9 mouse cellular contexts compared by ENCODE assay signal in genomic region chrX:48278103-48278502, GRCm38 (mm10). TPM values are rescaled to one million over a fixed set of nuclear protein-coding genes. Genes with fewer than 3 reads are reported as not detected.
A peak's percentile ranks its signal among the peaks of the same experiment; 100 is the strongest.
DNase-seq lines count a peak whose midpoint lies in the region; ATAC-seq and TF ChIP-seq lines count a peak whose summit lies in the region.
"Had no signal": no experiment of that assay in that cellular context is flagged by ENCODE, and none has a peak within 500 bp of the region (broad histone marks: within the 10 kb centered on the region; RNA-seq: fewer than 3 reads in every experiment).

No protein-coding gene starts in this region.

- DNase-seq in B cell, adult 2 months, result peak; percentile 73 to 76
- DNase-seq in MEL (ENCODE audit: low read depth, low spot score), result peak; percentile 34
- peak; percentile 10 for DNase-seq in embryonic facial prominence, embryonic 10.5 days (ENCODE audit: low spot score)
- DNase-seq in left cerebral cortex, postnatal 4 days, result peak; percentile 17
- DNase-seq in spleen, adult 2 months (ENCODE audit: low read depth in 1 of 2, low spot score in 2 of 2), result peak; percentile 19 to 21
- DNase-seq in urinary bladder, postnatal 10 days (ENCODE audit: low spot score), result no peak

- ATAC-seq in intestine, postnatal 0 days, result no peak
- no peak for ATAC-seq in intestine, embryonic 15.5 days

- no peak overlapping the region for H3K4me3 ChIP-seq in intestine, postnatal 0 days (ENCODE audit: low read depth, low read length)
- H3K4me3 ChIP-seq in intestine, embryonic 15.5 days (replicated peaks), result no peak overlapping the region
- no peak overlapping the region for H3K4me3 ChIP-seq in MEL (ENCODE audit: control insufficient read depth in 1 of 2, insufficient read depth in 1 of 2, low read depth in 2 of 2, low read length in 2 of 2)
- H3K4me3 ChIP-seq in embryonic facial prominence, embryonic 10.5 days, result no peak overlapping the region
- H3K4me3 ChIP-seq in spleen, adult 2 months (ENCODE audit: extremely low read depth, insufficient read depth, insufficient read length), result no peak overlapping the region
- H3K4me3 ChIP-seq: heart, embryonic 15.5 days had no signal

- peak; percentile 47 for TF ChIP-seq RAD21 in MEL (IDR thresholded peaks at IDR 0.05; ENCODE audit: low read depth, low read length)

- no peak overlapping the region for H3K27ac ChIP-seq in intestine, postnatal 0 days (ENCODE audit: low read depth, low read length)
- H3K27ac ChIP-seq in intestine, embryonic 15.5 days, result no peak overlapping the region
- H3K27ac ChIP-seq in MEL (ENCODE audit: control insufficient read depth, low read depth, low read length), result no peak overlapping the region
- H3K27ac ChIP-seq in embryonic facial prominence, embryonic 10.5 days (replicated peaks), result no peak overlapping the region
- no peak overlapping the region for H3K27ac ChIP-seq in spleen, adult 2 months (ENCODE audit: insufficient read depth, low read length)
- H3K27ac ChIP-seq: heart, embryonic 15.5 days had no signal

- no peak for TF ChIP-seq POLR2A in MEL (IDR thresholded peaks at IDR 0.05; ENCODE audit: control insufficient read depth in 1 of 2, insufficient read depth in 1 of 2, low read depth in 1 of 2, low read length in 2 of 2, poor library complexity in 1 of 2)
- TF ChIP-seq POLR2A in spleen, adult 2 months (IDR thresholded peaks at IDR 0.05; ENCODE audit: low read depth, low read length), result no peak

- H3K9ac ChIP-seq in intestine, postnatal 0 days (ENCODE audit: low read depth, low read length), result no peak overlapping the region
- no peak overlapping the region for H3K9ac ChIP-seq in intestine, embryonic 15.5 days
- H3K9ac ChIP-seq in MEL (ENCODE audit: control insufficient read depth, low read depth, low read length, poor library complexity, severe bottlenecking), result no peak overlapping the region
- H3K9ac ChIP-seq: heart, embryonic 15.5 days had no signal

- peak; percentile 76 for TF ChIP-seq CTCF in intestine, postnatal 0 days (IDR thresholded peaks at IDR 0.05; ENCODE audit: low read depth)
- peak in 2 of 3 experiments; percentile 48 to 59; a peak in 4 of 6 replicates for TF ChIP-seq CTCF in MEL (IDR thresholded peaks at IDR 0.05 in 2 of 3, conservative IDR thresholded peaks at IDR 0.05 in 1 of 3; ENCODE audit: control insufficient read depth in 1 of 3, insufficient read depth in 1 of 3, low read depth in 2 of 3, low read length in 3 of 3, poor library complexity in 1 of 3, severe bottlenecking in 1 of 3)
- TF ChIP-seq CTCF in spleen, adult 2 months (IDR thresholded peaks at IDR 0.05; ENCODE audit: extremely low read depth, insufficient read depth, insufficient read length, insufficient replicate concordance), result no peak

- H3K79me2 ChIP-seq in MEL (ENCODE audit: control insufficient read depth, insufficient read depth, low read length, poor library complexity), result no peaks in the 10 kb centered on the region

- no peak overlapping the region for H3K4me2 ChIP-seq in intestine, postnatal 0 days (replicated peaks; ENCODE audit: low read depth)
- no peak overlapping the region for H3K4me2 ChIP-seq in intestine, embryonic 15.5 days (replicated peaks)
- H3K4me2 ChIP-seq: heart, embryonic 15.5 days had no signal

- H3K27me3 ChIP-seq in intestine, postnatal 0 days (replicated peaks; ENCODE audit: control insufficient read depth, insufficient read depth, low read length), result no peaks in the 10 kb centered on the region
- no peaks in the 10 kb centered on the region for H3K27me3 ChIP-seq in intestine, embryonic 15.5 days (replicated peaks)
- H3K27me3 ChIP-seq in MEL (ENCODE audit: control insufficient read depth in 1 of 2, insufficient read depth in 2 of 2, low read length in 2 of 2), result no peaks in the 10 kb centered on the region
- no peaks in the 10 kb centered on the region for H3K27me3 ChIP-seq in embryonic facial prominence, embryonic 10.5 days (replicated peaks; ENCODE audit: low read depth, poor library complexity, severe bottlenecking)
- H3K27me3 ChIP-seq in spleen, adult 2 months (ENCODE audit: control insufficient read depth, insufficient read depth, low read length), result no peaks in the 10 kb centered on the region
- H3K27me3 ChIP-seq: heart, embryonic 15.5 days had no signal

- 0 out of 2 replicates have a peak, but pooled peaks cover 3% of the 10 kb centered on the region for H3K36me3 ChIP-seq in intestine, postnatal 0 days (ENCODE audit: control insufficient read depth, insufficient read depth)
- H3K36me3 ChIP-seq in intestine, embryonic 15.5 days, result no peaks in the 10 kb centered on the region
- peaks cover 2 to 11% of the 10 kb centered on the region in 2 experiments for H3K36me3 ChIP-seq in MEL (ENCODE audit: control insufficient read depth in 1 of 2, insufficient read depth in 2 of 2, low read length in 2 of 2)
- H3K36me3 ChIP-seq in embryonic facial prominence, embryonic 10.5 days (replicated peaks), result peaks cover 59% of the 10 kb centered on the region
- peaks cover 3% of the 10 kb centered on the region; the same call in 1 of the 2 replicates for H3K36me3 ChIP-seq in spleen, adult 2 months (ENCODE audit: control insufficient read depth, insufficient read depth, low read length)
- H3K36me3 ChIP-seq: heart, embryonic 15.5 days had no signal

- no peak for TF ChIP-seq EP300 in MEL (IDR thresholded peaks at IDR 0.05; ENCODE audit: low read depth in 1 of 2, low read length in 2 of 2)

- intact Hi-C loops in left cerebral cortex, postnatal 4 days (cut with DNase I), result no loop called here

- H3K9me3 ChIP-seq in intestine, postnatal 0 days (ENCODE audit: control insufficient read depth), result no peaks in the 10 kb centered on the region
- H3K9me3 ChIP-seq in intestine, embryonic 15.5 days, result no peaks in the 10 kb centered on the region
- H3K9me3 ChIP-seq in MEL (replicated peaks; ENCODE audit: insufficient read depth, low read length), result no peaks in the 10 kb centered on the region
- H3K9me3 ChIP-seq in embryonic facial prominence, embryonic 10.5 days, result no peaks in the 10 kb centered on the region
- H3K9me3 ChIP-seq: heart, embryonic 15.5 days had no signal

- 42% methylated on average over 3 of the region's 3 CpGs for WGBS in intestine, postnatal 0 days
- WGBS in intestine, embryonic 15.5 days, result 43% methylated on average over 3 of the region's 3 CpGs
- WGBS in embryonic facial prominence, embryonic 10.5 days, result 44% methylated on average over 3 of the region's 3 CpGs
- 48% methylated on average over 3 of the region's 3 CpGs for WGBS in spleen, adult 2 months

- H3K4me1 ChIP-seq in intestine, postnatal 0 days (replicated peaks; ENCODE audit: control insufficient read depth, insufficient read depth, low read length), result no peaks in the 10 kb centered on the region
- H3K4me1 ChIP-seq in intestine, embryonic 15.5 days (replicated peaks), result no peaks in the 10 kb centered on the region
- H3K4me1 ChIP-seq in MEL (ENCODE audit: control insufficient read depth in 1 of 2, insufficient read depth in 2 of 2, low read length in 2 of 2), result no peaks in the 10 kb centered on the region; a peak in 1 of 4 replicates
- no peaks in the 10 kb centered on the region for H3K4me1 ChIP-seq in embryonic facial prominence, embryonic 10.5 days
- no peaks in the 10 kb centered on the region for H3K4me1 ChIP-seq in spleen, adult 2 months (ENCODE audit: control insufficient read depth, insufficient read depth, insufficient read length)
- H3K4me1 ChIP-seq: heart, embryonic 15.5 days had no signal

TF ChIP-seq in MEL, 35 proteins besides CTCF, POLR2A, EP300 and RAD21:
- TF ChIP-seq MAX (IDR thresholded peaks at IDR 0.05; ENCODE audit: low read length) (no peak), NELFE (IDR thresholded peaks at IDR 0.05; ENCODE audit: low read depth, low read length) (no peak), SMC3 (IDR thresholded peaks at IDR 0.05; ENCODE audit: low read depth, low read length) (peak; percentile 25; the same call in 1 of the 2 replicates), ELF1 (IDR thresholded peaks at IDR 0.05; ENCODE audit: low read depth, low read length) (no peak), CHD2 (IDR thresholded peaks at IDR 0.05; ENCODE audit: low read length) (no peak), ZNF384 (IDR thresholded peaks at IDR 0.05; ENCODE audit: low read depth, low read length) (no peak), HCFC1 (IDR thresholded peaks at IDR 0.05; ENCODE audit: low read depth, low read length) (no peak), POLR2AphosphoS2 (IDR thresholded peaks at IDR 0.05; ENCODE audit: low read length) (no peak), ZC3H11A (IDR thresholded peaks at IDR 0.05; ENCODE audit: low read depth, low read length) (peak; percentile 23; the same call in 1 of the 2 replicates), POLR2AphosphoS5 (IDR thresholded peaks at IDR 0.05; ENCODE audit: borderline replicate concordance, low read depth, low read length) (no peak), BHLHE40 (IDR thresholded peaks at IDR 0.05; ENCODE audit: borderline replicate concordance, low read depth, low read length) (no peak), E2F4 (IDR thresholded peaks at IDR 0.05; ENCODE audit: borderline replicate concordance, low read depth, low read length) (no peak), MAZ (IDR thresholded peaks at IDR 0.05; ENCODE audit: low read depth, low read length) (no peak)

RNA-seq across cellular contexts. Expression of gene Utp14a, which starts 21.4 kb away (rescaled TPM):
- polyA plus RNA-seq in intestine, postnatal 0 days (2015; fragmentation: Nextera tagmentation; extraction: Ambion mirVana), result 8.4 and 9.5 TPM in 2 replicates
- polyA plus RNA-seq in intestine, embryonic 15.5 days (2015; fragmentation: Nextera tagmentation; extraction: Ambion mirVana), result 15.4 and 16.4 TPM in 2 replicates
- total RNA-seq in MEL (2012; rRNA removed), result 64.3 and 69.7 TPM in 2 replicates
- 10 to 100 TPM in 1 of 2 experiments, not detected in 1; 53.6 TPM for polyA plus RNA-seq in MEL (2012; ENCODE audit: insufficient read depth in 1 of 2, insufficient read length in 2 of 2, low read depth in 1 of 2, low replicate concordance in 2 of 2, missing spikeins in 1 of 2)
- polyA plus RNA-seq in embryonic facial prominence, embryonic 10.5 days (2016; fragmentation: Nextera tagmentation; extraction: Ambion mirVana), result 22.3 and 22.8 TPM in 2 replicates
- 10 to 100 TPM; 24.4 to 26.4 TPM for total RNA-seq in left cerebral cortex, postnatal 4 days (2021)
- 2.1 and 2.4 TPM in 2 replicates for polyA plus RNA-seq in spleen, adult 2 months (2012; rRNA removed)
